Mouse (Mus musculus) ES-E14 (cell line): ENCODE data around the gene Gm15557. TPM values are rescaled to one million over a fixed set of nuclear protein-coding genes. Genes with fewer than 3 reads are reported as not detected.
A peak's percentile ranks its signal among the peaks of the same experiment; 100 is the strongest.

Experiments
- DNase-seq: peaks from one replicate; pipeline ENCODE4 v3.0.0-alpha.2; 2013; ENCODE audit warnings: low read depth, low spot score
- H3K27ac ChIP-seq: 2 replicates; pipeline ENCODE4 v1.5.1; 2012; ENCODE audit warnings: low read depth, mild to moderate bottlenecking, low read length, moderate library complexity, mixed read lengths; ENCODE audit not compliant: poor library complexity, insufficient read depth, severe bottlenecking
- H3K36me3 ChIP-seq: 2 replicates; pipeline ENCODE4 v1.6.1; 2012; ENCODE audit warnings: mild to moderate bottlenecking, low read length, moderate library complexity, mixed read lengths; ENCODE audit not compliant: control insufficient read depth, poor library complexity, insufficient read depth, severe bottlenecking
- H3K4me1 ChIP-seq, 2 experiments: fragments of 150-350 bp in 1 of 2; sonication (generic) in 1 of 2; 2 replicates each; pipeline ENCODE4 v1.6.1; 2012; ENCODE audit warnings: low read length in 2 of 2, mild to moderate bottlenecking in 1 of 2, mixed read lengths in 1 of 2; ENCODE audit not compliant: control insufficient read depth in 2 of 2, insufficient read depth in 2 of 2, poor library complexity in 1 of 2
- H3K4me3 ChIP-seq, 2 experiments: fragments of 150-350 bp in 1 of 2; sonication (generic) in 1 of 2; 2 replicates each; pipeline ENCODE4 v1.5.1; 2012; ENCODE audit warnings: low read length in 2 of 2, low read depth in 1 of 2, mild to moderate bottlenecking in 1 of 2, mixed read lengths in 1 of 2; ENCODE audit not compliant: insufficient read depth in 1 of 2, poor library complexity in 1 of 2, severe bottlenecking in 1 of 2
- H3K9ac ChIP-seq: 2 replicates; pipeline ENCODE4 v1.6.1; 2012; ENCODE audit warnings: low read depth, mild to moderate bottlenecking, low read length, mixed read lengths; ENCODE audit not compliant: poor library complexity, insufficient read depth, severe bottlenecking
- H3K9me3 ChIP-seq: fragments of 150-350 bp; sonication (generic); 2 replicates; pipeline ENCODE4 v1.6.1; 2012; ENCODE audit warnings: low read depth, mild to moderate bottlenecking, low read length; ENCODE audit not compliant: control insufficient read depth, insufficient read depth
- CHD2 ChIP-seq: IDR thresholded peaks from 2 replicates; pipeline ENCODE4 v1.6.1; 2014; ENCODE audit warnings: mild to moderate bottlenecking, low read depth, low read length, inconsistent platforms
- HCFC1 ChIP-seq: IDR thresholded peaks from 2 replicates; pipeline ENCODE4 v1.6.1; 2012; ENCODE audit warnings: low read length, inconsistent platforms, borderline replicate concordance; ENCODE audit not compliant: insufficient read depth
- MAFK ChIP-seq: IDR thresholded peaks from 2 replicates; pipeline ENCODE4 v1.6.1; 2014; ENCODE audit warnings: mild to moderate bottlenecking, low read depth, low read length, inconsistent platforms; ENCODE audit not compliant: insufficient read depth
- ZC3H11A ChIP-seq: IDR thresholded peaks from 2 replicates; pipeline ENCODE4 v1.6.1; 2012; ENCODE audit warnings: low read depth, mild to moderate bottlenecking, inconsistent platforms, low read length, borderline replicate concordance
- ZNF384 ChIP-seq: IDR thresholded peaks from 2 replicates; pipeline ENCODE4 v1.6.1; 2012; ENCODE audit warnings: low read depth, low read length, inconsistent platforms
- in situ Hi-C, 2 experiments: fragments of 600-800 bp; cut with MboI; formaldehyde crosslinking; loops; one replicate each; pipeline ENCODE4 v1.15.1; 2025; ENCODE audit warnings: low sequenced_read_pairs in 2 of 2, inconsistent platforms in 1 of 2; ENCODE audit not compliant: unreplicated experiment in 2 of 2
- total RNA-seq: library from RNA; depleted of rRNA; stranded (reverse); fragments of 300-350 nt; gene quantifications from 2 replicates; pipeline ENCODE4 v1.2.3, GENCODE M21; 2012

Gene Gm15557
- total RNA-seq, 1 experiment = not detected

DNA sequence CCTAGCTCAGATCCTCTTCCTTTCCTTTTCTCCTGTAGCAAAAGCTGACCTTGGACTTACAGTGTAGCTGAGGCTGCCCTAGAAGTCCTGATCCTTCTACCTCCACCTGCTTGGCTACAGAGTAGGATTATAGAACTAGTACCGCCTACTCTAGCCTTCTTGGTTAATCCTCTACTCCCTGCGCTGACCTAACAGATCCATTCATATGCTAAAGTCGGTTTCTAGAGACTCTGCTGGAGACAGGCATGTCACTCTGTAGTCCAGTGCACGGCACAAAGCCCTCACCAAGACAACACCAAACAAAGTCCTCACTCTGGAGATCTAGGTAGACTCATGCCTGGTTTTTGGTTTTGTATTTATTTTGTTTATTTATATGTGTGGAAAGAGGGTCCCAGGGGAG is 6.0 kb downstream of the Gm15557 start:
- in situ Hi-C loops = loop anchor here in 1 of 2 experiments (5.0 kb wide), 1 partner anchor 114 kb away; the partner anchor contains the start of gene Fam83c
- H3K4me1 ChIP-seq = peaks cover 3 to 10% of the 10 kb centered on the region in 2 experiments; a peak in 1 of 4 replicates
- no peak overlapping the region for H3K9ac ChIP-seq

DNA sequence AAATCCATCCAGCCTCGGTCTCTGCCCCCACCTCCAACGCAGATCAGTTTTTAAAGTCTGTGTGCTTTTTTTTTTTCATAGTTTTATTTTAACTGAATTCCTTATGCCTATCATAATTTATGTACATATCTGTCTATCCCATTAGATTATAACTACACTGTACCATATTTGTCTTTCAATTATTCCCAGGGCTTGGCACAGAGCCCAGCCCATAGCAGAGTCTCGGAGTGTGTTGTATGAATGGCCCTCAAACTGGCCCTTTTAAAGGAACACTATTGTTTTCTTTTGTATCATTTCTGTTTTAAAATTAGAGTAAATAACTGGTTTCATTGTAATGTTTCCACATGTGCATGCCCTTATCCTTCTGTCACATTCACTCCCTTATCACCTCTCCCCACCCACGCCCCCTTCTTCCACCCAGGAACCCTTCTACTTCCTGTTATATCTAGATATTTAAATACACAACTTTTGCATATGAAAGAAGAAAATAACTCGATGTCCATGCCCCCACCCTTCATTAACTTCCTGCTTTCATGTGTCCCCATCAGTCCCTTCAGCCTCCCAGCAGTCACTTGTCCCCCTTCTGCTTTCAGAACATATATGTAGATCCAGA is 7.0 kb downstream of the Gm15557 start:
- no peaks in the 10 kb centered on the region for H3K36me3 ChIP-seq
- in situ Hi-C loops = loop anchor here in 1 of 2 experiments (5.0 kb wide), 1 partner anchor 115 kb away; the partner anchor contains the start of gene Fam83c
- no peak overlapping the region for H3K27ac ChIP-seq
- no peak for DNase-seq
- H3K4me1 ChIP-seq = peaks cover 3 to 7% of the 10 kb centered on the region in 2 experiments; a peak in 1 of 4 replicates
- no peak overlapping the region for H3K9ac ChIP-seq
- H3K4me3 ChIP-seq = no peak overlapping the region
- H3K9me3 ChIP-seq = no peaks in the 10 kb centered on the region
- no peak for TF ChIP-seq CHD2
- no peak for TF ChIP-seq MAFK
- no peak for TF ChIP-seq ZC3H11A
- no peak for TF ChIP-seq HCFC1
- no peak for TF ChIP-seq ZNF384

More for the DNA sequence above, 6.0 kb downstream of the Gm15557 start:
- H3K4me3 ChIP-seq = no peak overlapping the region
- DNase-seq = no peak
- TF ChIP-seq MAFK = no peak
- TF ChIP-seq ZNF384 = no peak
- H3K27ac ChIP-seq = no peak overlapping the region
- H3K36me3 ChIP-seq = no peaks in the 10 kb centered on the region
- H3K9me3 ChIP-seq = no peaks in the 10 kb centered on the region

- Histone ChIP-seq H3K36me3 (no peaks in the 10 kb centered on the region), H3K4me3 (no peak overlapping the region), H3K9me3 (no peaks in the 10 kb centered on the region), H3K4me1 (peaks cover 2 to 3% of the 10 kb centered on the region in 2 experiments; a peak in 1 of 4 replicates), H3K9ac (no peak overlapping the region), H3K27ac (no peak overlapping the region)
- TF ChIP-seq MAFK = no peak
- TF ChIP-seq HCFC1 = no peak
- no peak for TF ChIP-seq CHD2
- no peak for TF ChIP-seq ZC3H11A
- no peak for TF ChIP-seq ZNF384
- no peak for DNase-seq
- in situ Hi-C loops = loop anchor here in 1 of 2 experiments (5.0 kb wide), 1 partner anchor 117 kb away; the partner anchor contains the start of gene Fam83c
These were observed 8.8 kb downstream of the Gm15557 start for GRCm38 (mm10) chr2:155949362-155949761.

GRCm38 (mm10) chr2:155952006-155952405 is 11.5 kb downstream of the Gm15557 start:
- TF ChIP-seq ZC3H11A (0 out of 2 replicates have a peak, but pooled peaks have one; percentile 30), MAFK (no peak), ZNF384 (no peak), HCFC1 (no peak), CHD2 (no peak)
- no peaks in the 10 kb centered on the region for H3K36me3 ChIP-seq
- in situ Hi-C loops = no loop called here
- no peak overlapping the region for H3K27ac ChIP-seq
- no peak overlapping the region for H3K4me3 ChIP-seq
- H3K9me3 ChIP-seq = no peaks in the 10 kb centered on the region
- DNase-seq = no peak
- no peak overlapping the region for H3K9ac ChIP-seq
- 0 out of 4 replicates have a peak, but pooled peaks cover 0 to under 1% of the 10 kb centered on the region in 2 experiments for H3K4me1 ChIP-seq
